Mouse (Mus musculus): Measurements from ENCODE around the gene Ripk3.

Gene Ripk3

GRCm38 (mm10) chr14:55795380-55796163, 6.9 kb upstream of the Ripk3 start:
- DNase-seq (ENCODE audit: low spot score in 2 of 2), result no peak

DNA sequence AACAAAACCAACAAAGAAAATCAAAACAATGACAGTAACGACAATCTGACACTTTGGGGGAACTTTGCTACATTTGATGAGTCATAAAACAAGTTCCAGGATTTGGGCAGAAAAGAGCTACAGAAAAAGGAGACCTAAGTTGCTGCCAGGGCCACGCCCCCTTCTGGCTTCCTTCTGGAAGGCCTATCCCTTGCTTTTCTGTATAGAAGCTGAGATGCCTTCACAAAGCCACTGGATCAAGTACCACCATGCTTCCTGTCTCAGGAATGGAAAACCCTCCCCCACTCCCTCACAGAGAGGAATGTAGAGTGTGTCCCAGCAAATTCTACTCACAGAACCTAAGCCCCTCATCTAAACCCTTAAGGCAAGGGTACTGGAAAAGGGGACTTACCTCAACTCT, 5.3 kb upstream of the Ripk3 start:
- DNase-seq (ENCODE audit: low spot score in 2 of 2), result no peak

- DNase-seq (ENCODE audit: low spot score in 2 of 2), result no peak
Observed at GRCm38 (mm10) chr14:55793461-55793860, 4.8 kb upstream of the Ripk3 start.

GRCm38 (mm10) chr14:55787731-55788130, 934 bp downstream of the Ripk3 start:
- no peak for DNase-seq (ENCODE audit: low spot score in 2 of 2)

- DNase-seq (ENCODE audit: low spot score in 2 of 2), result peak in 1 of 2 experiments; percentile 0
Observed at GRCm38 (mm10) chr14:55785195-55785594, 3.5 kb downstream of the Ripk3 start.

DNA sequence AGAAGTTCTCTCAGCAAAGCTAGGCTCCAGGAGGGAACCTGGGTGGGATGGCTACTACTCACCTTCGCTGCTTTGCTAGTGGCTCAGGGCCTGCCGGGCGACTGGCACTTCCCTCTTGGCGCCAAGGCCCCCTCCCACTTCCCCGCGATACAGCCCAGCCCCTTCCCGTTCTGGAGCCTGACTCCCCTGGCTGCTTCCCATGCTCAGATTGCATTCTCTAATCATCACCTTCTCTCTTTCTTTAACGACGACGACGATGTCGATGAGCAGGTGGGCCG, 4.8 kb downstream of the Ripk3 start, which contains the start of gene Adcy4:
TSS of gene Adcy4 (minus strand) at position 138 of the 278 bp plus-strand sequence.
- DNase-seq (ENCODE audit: low spot score in 2 of 2), result peak in 1 of 2 experiments; percentile 1

- DNase-seq (ENCODE audit: low spot score in 2 of 2), result peak in 1 of 2 experiments; percentile 0
Observed at GRCm38 (mm10) chr14:55783171-55783957, 5.3 kb downstream of the Ripk3 start.

DNA sequence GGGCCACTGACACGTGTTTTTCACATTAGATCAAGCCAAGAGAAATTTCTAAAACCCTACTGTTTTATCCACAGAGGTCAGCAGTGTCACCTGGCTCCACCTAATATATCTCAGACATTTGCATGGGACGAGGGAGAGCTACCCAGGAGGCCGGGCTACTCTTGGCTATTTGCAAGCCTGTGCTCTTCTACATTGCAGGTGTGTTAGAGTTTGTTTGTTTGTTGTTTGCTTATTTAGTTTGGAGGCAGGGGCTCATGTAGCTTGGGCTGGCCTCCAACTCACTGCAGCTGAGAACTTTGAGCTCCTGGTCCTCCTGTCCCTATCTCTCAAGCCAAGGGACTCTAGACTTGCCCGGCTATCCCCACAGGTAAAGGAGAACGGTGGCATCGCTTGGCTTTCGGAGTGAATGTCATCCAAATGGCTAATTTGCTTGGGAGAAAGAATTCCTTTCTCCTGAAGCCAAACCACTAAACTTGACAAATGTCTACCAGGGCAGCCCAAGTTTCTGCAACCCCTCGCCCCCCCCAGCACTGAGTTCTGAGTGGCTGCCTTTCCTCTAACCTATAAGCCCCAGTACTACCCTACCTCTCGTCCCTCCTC, 6.2 kb downstream of the Ripk3 start:
- DNase-seq (ENCODE audit: low spot score in 2 of 2), result peak in 1 of 2 experiments; percentile 0

GRCm38 (mm10) chr14:55781310-55781709, 7.4 kb downstream of the Ripk3 start:
- DNase-seq (ENCODE audit: low spot score in 2 of 2), result peak in 1 of 2 experiments; percentile 40

GRCm38 (mm10) chr14:55780736-55781135, 7.9 kb downstream of the Ripk3 start:
- no peak for DNase-seq (ENCODE audit: low spot score in 2 of 2)

GRCm38 (mm10) chr14:55779656-55780055, 9.0 kb downstream of the Ripk3 start:
- no peak for DNase-seq (ENCODE audit: low spot score in 2 of 2)

DNA sequence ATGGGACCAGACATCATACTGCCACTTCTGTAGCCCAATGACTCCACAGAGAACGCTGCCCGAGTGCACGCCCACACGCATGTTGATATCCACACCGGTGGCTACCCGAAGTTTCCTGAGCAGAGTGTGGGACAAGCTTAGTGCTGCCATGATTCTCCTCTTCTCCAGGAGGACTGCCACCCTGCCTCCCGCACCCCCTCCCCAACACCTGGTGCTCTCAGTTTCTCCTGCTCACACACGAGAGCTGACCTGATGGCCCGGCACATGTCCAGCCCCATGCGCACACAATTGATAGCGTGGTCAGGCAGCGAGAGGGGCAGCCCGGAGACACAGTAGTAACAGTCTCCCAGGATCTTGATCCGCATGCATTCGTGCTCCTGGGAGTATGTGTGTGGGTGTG, 10.0 kb downstream of the Ripk3 start:
- DNase-seq (ENCODE audit: low spot score in 2 of 2), result no peak

- no peak for DNase-seq (ENCODE audit: low spot score in 2 of 2)
Observed at GRCm38 (mm10) chr14:55777806-55778205, 10.9 kb downstream of the Ripk3 start.

DNA sequence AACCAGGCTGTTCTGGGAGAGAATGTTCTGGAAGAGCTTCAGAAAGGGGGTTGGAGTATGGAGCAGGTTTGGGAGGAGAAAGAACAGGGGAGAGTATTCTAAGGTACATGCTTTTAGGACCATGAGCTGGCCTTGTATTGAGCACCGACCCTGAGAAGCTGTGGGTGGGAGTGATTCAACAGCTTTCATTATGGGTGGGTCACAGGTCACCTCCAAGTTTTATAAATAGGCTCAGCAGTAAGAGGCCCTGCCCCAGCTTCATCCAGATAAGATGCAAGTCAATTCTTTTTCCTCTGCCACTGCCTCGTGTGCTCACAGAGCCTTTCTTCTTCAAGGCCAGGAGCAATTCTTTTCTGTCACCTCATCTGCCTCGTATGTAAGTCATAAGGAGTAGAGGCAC, 11.5 kb downstream of the Ripk3 start:
- no peak for DNase-seq (ENCODE audit: low spot score in 2 of 2)

DNA sequence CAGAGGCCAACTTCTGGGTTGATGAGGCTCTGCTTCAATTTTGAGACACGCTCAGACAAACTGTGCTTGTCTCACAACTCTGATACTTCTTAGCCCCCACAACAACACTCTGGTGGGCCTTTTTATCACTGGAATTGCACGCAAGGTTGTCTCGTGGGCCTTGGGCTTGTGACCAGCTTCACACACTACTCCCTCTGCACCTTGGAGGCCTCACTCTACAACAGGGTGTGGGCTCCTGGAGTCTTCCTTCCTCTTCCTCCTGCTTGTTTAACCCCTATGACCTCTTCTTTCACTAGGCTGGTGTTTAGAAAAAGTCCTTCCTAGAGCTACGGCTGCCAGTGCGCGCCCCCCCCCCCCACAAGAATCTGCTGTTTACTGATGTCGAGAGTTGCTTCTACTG, 12.0 kb downstream of the Ripk3 start:
- no peak for DNase-seq (ENCODE audit: low spot score in 2 of 2)

DNA sequence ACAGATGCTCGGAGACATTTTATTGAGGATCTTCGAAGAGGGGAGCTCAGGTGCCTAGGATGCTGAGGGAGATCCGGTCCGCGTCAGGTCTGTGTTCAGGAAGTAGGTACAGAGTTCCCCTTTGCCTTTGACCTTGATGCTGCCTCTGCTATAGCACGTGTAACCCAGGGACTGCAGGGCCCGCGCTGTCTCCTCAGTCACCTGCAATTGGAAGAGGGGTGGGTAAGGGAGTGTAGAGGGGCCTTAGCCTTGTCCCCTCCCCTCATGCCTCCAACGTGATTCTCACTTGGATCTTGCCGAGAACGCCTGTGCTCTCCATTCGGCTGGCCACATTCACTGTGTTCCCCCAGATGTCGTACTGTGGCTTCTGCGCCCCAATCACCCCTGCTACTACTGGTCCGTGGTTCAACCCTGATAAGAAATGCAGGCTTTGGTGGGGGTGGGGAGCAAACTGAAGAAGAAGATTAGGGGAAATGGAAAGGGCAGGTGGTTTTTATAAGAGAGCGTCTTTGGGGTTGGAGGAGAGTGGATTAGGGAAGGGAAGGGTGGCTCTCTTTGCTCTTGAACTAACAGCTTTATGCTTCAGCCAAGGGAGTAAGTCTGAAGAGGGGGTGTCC, 19.5 kb downstream of the Ripk3 start:
- no peak for DNase-seq (ENCODE audit: low spot score in 2 of 2)

DNA sequence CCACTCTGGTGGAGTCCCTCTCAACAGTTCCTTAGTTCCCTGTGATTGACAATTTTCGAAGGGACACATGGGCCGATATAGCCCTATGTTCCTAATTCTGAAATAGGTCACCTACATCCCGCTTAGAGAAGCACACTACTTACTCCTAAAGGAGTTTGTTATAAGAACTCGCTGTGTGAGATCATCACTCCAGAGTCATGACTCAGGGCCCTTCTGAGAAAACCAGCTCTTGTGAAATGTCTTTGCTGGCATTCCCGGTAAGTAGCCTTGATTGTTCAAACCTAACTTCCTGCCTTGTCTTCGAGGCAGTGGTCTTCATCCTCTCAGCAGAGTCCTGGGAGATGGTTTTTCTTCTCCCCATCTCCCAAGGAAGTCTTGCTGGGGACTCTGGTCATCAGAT, 20.1 kb downstream of the Ripk3 start:
- no peak for DNase-seq (ENCODE audit: low spot score in 2 of 2)

GRCm38 (mm10) chr14:55767519-55768414, 20.9 kb downstream of the Ripk3 start:
- no peak for DNase-seq (ENCODE audit: low spot score in 2 of 2)

DNA sequence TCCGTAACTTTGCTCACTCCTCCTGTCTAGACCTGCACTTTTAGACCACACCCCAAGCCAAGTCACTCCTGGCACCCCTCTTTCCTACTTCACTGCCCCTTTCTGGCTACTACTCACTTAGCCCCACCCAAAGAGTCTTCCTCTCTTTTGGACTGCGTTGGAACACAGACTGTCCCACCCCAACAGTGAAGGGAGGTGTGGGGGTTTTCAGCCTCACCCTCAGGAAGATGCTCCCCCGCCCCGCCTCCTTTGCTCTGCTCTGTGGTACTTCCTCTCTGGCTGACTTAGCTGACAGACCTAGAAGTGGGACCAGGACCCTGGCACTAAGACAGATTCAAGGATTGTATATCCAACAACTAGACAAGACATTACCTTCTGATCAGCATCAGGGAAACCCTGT, 23.0 kb downstream of the Ripk3 start, which contains the start of gene Ltb4r1:
TSS of gene Ltb4r1 (plus strand) at position 267 of the 400 bp plus-strand sequence.
- DNase-seq (ENCODE audit: low spot score in 2 of 2), result no peak

- no peak for DNase-seq (ENCODE audit: low spot score in 2 of 2)
Observed at GRCm38 (mm10) chr14:55763166-55763565, 25.5 kb downstream of the Ripk3 start.

All from spleen, postnatal 14 days (tissue).